Mouse (Mus musculus) liver, embryonic 14.5 days (tissue): Measurements from ENCODE around the gene Litaf. TPM values are rescaled to one million over a fixed set of nuclear protein-coding genes. Genes with fewer than 3 reads are reported as not detected.

ENCODE experiments used
- ATAC-seq: fragments of 200-750 bp; cut with Nextera tagmentation; 2 replicates; pipeline ENCODE4 v1.8.0; 2017; ENCODE audit warnings: moderate number of reproducible peaks, mild to moderate bottlenecking, moderate library complexity; ENCODE audit not compliant: insufficient read depth
- DNase-seq, 3 experiments: peaks; one replicate each; pipeline ENCODE4 v3.0.0-alpha.2; 2012 to 2013; ENCODE audit warnings: low read depth in 3 of 3, low spot score in 3 of 3
- H3K27ac ChIP-seq: fragments of 300-500 bp; sonication (generic); 2 replicates; pipeline ENCODE4 v1.5.1; 2014; ENCODE audit warnings: moderate library complexity, mild to moderate bottlenecking, control low read depth, inconsistent platforms
- H3K27me3 ChIP-seq: fragments of 300-500 bp; sonication (generic); 2 replicates; pipeline ENCODE4 v1.6.1; 2014; ENCODE audit warnings: mild to moderate bottlenecking, low read length, moderate library complexity; ENCODE audit not compliant: control insufficient read depth, insufficient read depth
- H3K36me3 ChIP-seq: fragments of 300-500 bp; sonication (generic); replicated peaks from 2 replicates; pipeline ENCODE4 v1.6.1; 2014; ENCODE audit warnings: low read depth; ENCODE audit not compliant: control insufficient read depth, insufficient read depth
- H3K4me1 ChIP-seq, 2 experiments: fragments of 200-500 bp in 1 of 2; fragments of 300-500 bp in 1 of 2; sonication (generic) in 1 of 2; replicated peaks; 2 replicates each; pipeline ENCODE4 v1.6.1; 2012 to 2014; ENCODE audit warnings: antibody characterized with exemption in 1 of 2, inconsistent platforms in 1 of 2, low read length in 1 of 2; ENCODE audit not compliant: control insufficient read depth in 2 of 2, insufficient read depth in 2 of 2
- H3K4me2 ChIP-seq: fragments of 300-500 bp; sonication (generic); 2 replicates; pipeline ENCODE4 v1.6.1; 2014; ENCODE audit warnings: low read depth, mild to moderate bottlenecking, control low read depth, moderate library complexity
- H3K4me3 ChIP-seq, 2 experiments: fragments of 200-500 bp in 1 of 2; fragments of 300-500 bp in 1 of 2; sonication (generic) in 1 of 2; 2 replicates each; pipeline ENCODE4 v1.5.1; 2012 to 2014; ENCODE audit warnings: low read depth in 2 of 2, low read length in 2 of 2, mild to moderate bottlenecking in 2 of 2, control low read depth in 1 of 2, inconsistent platforms in 1 of 2, moderate library complexity in 1 of 2; ENCODE audit not compliant: insufficient read depth in 1 of 2
- H3K9ac ChIP-seq: fragments of 300-500 bp; sonication (generic); replicated peaks from 2 replicates; pipeline ENCODE4 v1.6.1; 2014; ENCODE audit warnings: mild to moderate bottlenecking, control low read depth, moderate library complexity
- H3K9me3 ChIP-seq: fragments of 300-500 bp; sonication (generic); 2 replicates; pipeline ENCODE4 v1.6.1; 2016; ENCODE audit warnings: low read length, mixed read lengths; ENCODE audit not compliant: control insufficient read depth
- CTCF ChIP-seq: IDR thresholded peaks from 2 replicates; pipeline ENCODE4 v1.5.1; 2016; ENCODE audit warnings: antibody characterized with exemption, low read depth, control low read depth
- EP300 ChIP-seq: IDR thresholded peaks from 2 replicates; pipeline ENCODE4 v1.6.1; 2016; ENCODE audit warnings: antibody characterized with exemption, low read depth
- WGBS: fragments of 180-500 bp; shearing (Covaris S2); extraction: QIAGEN DNeasy Blood & Tissue Kit; methylation state at CpG from one replicate; pipeline ENCODE4 v1.1.7; 2014; ENCODE audit not compliant: insufficient replicate concordance; 5-methylcytosine and 5-hydroxymethylcytosine counted together
- polyA plus RNA-seq, 2 experiments: library from polyadenylated mRNA; depleted of rRNA in 1 of 2; stranded (reverse) in 1 of 2; unstranded in 1 of 2; fragments of >200 nt; fragmentation: Nextera tagmentation in 1 of 2; extraction: Ambion mirVana in 1 of 2; gene quantifications; 2 replicates each; pipeline versions ENCODE4 v1.2.1 to v1.2.3; 2012 to 2014

The Litaf gene
- polyA plus RNA-seq, 2 experiments: 12.1 to 27.3 TPM

DNA sequence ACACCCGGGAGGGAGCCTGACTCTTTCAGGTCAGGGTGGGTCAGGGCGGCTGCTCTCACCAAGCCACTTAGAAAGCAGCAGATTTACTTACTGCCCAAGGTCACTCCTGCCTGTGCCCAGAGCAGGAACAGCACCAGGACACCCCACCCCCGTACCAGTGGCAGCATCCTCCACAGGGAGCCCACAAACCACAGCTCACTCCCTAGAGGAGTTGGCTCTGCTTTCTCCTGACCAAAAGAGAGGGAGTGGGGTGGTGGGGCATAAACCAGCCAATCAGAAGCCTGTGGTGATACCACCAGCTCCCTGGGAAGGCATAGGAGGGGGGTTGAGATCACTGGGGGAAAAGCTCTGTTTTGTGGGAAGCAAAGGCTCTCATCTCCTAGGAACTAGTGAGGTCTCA, 118.2 kb downstream of the Litaf start:
- no peak overlapping the region for H3K9ac ChIP-seq
- H3K36me3 ChIP-seq: no peaks in the 10 kb centered on the region
- TF ChIP-seq CTCF (no peak), EP300 (no peak)
- no peak overlapping the region for H3K4me2 ChIP-seq
- no peak overlapping the region for H3K4me3 ChIP-seq
- no peaks in the 10 kb centered on the region for H3K4me1 ChIP-seq
- DNase-seq (no peak), ATAC-seq (no peak)
- no peaks in the 10 kb centered on the region for H3K9me3 ChIP-seq
- H3K27me3 ChIP-seq: no peaks in the 10 kb centered on the region
- no peak overlapping the region for H3K27ac ChIP-seq
- WGBS: 46% methylated on average over 3 of the region's 3 CpGs

DNA sequence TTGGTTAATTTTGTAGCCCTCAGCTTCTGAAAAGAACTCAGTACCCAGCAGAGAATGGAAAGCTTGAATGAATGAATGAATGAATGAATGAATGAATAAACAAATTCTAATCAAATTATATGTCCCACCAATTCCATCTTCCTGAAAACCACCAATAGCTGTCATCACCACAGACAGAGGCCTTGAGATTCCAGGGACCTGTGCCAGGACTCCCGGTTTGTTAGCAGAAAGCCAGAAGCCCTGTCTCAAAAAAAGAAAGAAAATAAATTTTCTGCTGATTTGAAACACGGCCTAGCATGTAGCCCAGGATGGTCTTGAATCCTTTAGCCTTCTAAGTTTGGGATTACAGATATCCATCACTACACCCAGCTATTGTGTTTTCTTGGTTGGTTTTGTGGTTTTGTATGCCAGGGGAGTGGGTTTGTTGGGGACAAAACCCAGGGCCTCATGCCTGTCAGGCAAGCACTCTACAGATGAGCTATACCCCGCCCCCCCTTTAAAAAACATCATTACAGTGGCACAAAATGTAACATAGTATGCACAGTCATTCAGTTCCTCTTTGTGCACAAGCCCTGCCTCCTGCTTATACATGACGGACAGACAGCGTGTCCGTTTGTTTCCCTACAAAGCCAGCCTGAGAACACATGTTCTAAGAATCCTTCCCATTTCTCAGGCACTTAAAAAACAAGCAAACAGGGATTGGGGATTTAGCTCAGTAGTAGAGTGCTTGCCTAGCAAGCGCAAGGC, 120.4 kb downstream of the Litaf start:
- Histone ChIP-seq H3K9me3 (no peaks in the 10 kb centered on the region), H3K4me2 (no peak overlapping the region), H3K4me3 (no peak overlapping the region), H3K4me1 (no peaks in the 10 kb centered on the region), H3K27ac (no peak overlapping the region), H3K27me3 (no peaks in the 10 kb centered on the region), H3K36me3 (no peaks in the 10 kb centered on the region), H3K9ac (no peak overlapping the region)
- ATAC-seq (no peak), DNase-seq (no peak)
- no peak for TF ChIP-seq EP300
- TF ChIP-seq CTCF: no peak
- 40% methylated on average over 7 of the region's 7 CpGs for WGBS

DNA sequence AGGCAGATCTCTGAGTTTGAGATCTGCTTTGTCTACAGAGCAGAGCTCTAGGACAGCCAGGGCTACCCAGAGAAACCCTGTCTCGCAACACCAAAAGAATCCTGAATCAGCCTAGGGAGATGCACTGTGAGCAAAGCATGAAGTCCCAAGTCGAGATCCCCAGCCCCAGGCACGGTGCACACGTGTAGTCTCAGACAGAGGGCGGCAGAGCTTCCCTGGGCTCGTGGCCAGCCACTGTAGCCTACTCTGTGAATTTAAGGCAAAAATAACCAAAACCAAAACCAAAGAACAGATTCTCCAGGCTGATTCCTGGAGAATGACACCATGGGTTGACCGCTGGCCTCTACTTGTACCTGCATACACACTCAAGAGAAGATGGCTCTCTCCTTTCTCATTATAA, 121.4 kb downstream of the Litaf start:
- no peak for DNase-seq
- Histone ChIP-seq H3K9me3 (no peaks in the 10 kb centered on the region), H3K4me1 (no peaks in the 10 kb centered on the region), H3K9ac (no peak overlapping the region), H3K4me2 (no peak overlapping the region), H3K27me3 (no peaks in the 10 kb centered on the region), H3K27ac (no peak overlapping the region), H3K36me3 (no peaks in the 10 kb centered on the region), H3K4me3 (no peak overlapping the region)
- TF ChIP-seq EP300 (no peak), CTCF (no peak)
- WGBS: 67% methylated on average over 7 of the region's 7 CpGs
- ATAC-seq: no peak

DNA sequence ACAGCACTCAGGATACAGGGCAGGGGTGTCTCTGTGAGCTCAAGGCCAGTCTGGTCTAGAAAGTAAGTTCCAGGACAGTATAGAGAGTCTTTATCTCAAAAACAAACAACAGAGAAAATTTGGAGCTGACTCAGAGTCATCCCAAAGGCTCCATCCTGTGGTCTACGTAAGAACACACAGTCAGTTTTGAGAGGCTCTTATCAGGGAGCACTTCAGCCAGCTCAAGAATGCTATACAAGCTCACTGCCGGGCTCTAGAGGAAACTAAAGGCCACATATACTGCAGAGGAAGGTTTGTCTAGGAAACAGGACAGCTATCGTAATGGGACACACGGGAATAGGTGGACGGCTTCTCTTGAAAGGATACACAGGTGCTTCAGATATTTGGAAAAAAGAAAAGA, 122.7 kb downstream of the Litaf start:
- ATAC-seq (no peak), DNase-seq (no peak)
- TF ChIP-seq EP300 (no peak), CTCF (no peak)
- Histone ChIP-seq H3K27me3 (no peaks in the 10 kb centered on the region), H3K4me2 (no peak overlapping the region), H3K4me1 (no peaks in the 10 kb centered on the region), H3K9ac (no peak overlapping the region), H3K36me3 (no peaks in the 10 kb centered on the region), H3K4me3 (no peak overlapping the region), H3K9me3 (no peaks in the 10 kb centered on the region), H3K27ac (no peak overlapping the region)
- 39% methylated on average over 5 of the region's 5 CpGs for WGBS

DNA sequence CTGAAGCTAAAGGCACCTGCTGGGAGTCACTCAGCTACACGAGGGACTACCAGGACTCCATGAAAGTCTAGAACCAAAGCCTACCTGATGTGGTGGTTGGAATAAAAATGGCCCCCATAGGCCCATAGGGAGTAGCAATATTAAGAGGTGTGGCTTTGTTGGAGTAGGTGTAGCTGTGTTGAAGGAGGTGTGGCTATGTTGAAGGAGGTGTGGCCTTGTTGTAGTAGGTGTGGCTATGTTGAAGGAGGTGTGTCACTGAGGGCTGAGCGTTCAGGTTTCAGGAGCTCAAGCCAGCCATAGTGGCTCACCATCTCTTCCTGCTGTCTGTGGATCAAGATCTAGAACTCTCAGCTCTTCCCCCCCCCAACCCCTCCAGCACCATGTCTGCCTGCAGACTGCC, 125.3 kb downstream of the Litaf start:
- Histone ChIP-seq H3K27ac (no peak overlapping the region), H3K4me1 (no peaks in the 10 kb centered on the region), H3K27me3 (no peaks in the 10 kb centered on the region), H3K9ac (no peak overlapping the region), H3K36me3 (no peaks in the 10 kb centered on the region), H3K4me3 (no peak overlapping the region), H3K4me2 (no peak overlapping the region), H3K9me3 (no peaks in the 10 kb centered on the region)
- TF ChIP-seq CTCF (no peak), EP300 (no peak)
- ATAC-seq (no peak), DNase-seq (no peak)
- 54% methylated on average over 2 of the region's 2 CpGs for WGBS
